Mouse (Mus musculus) intestine, postnatal 0 days (tissue): Measurements from ENCODE around the gene Fgfr2. TPM values are rescaled to one million over a fixed set of nuclear protein-coding genes. Genes with fewer than 3 reads are reported as not detected.

Experiments used
- ATAC-seq: fragments of 200-750 bp; cut with Nextera tagmentation; 2 replicates; pipeline ENCODE4 v1.8.0; 2017; ENCODE audit warnings: mild to moderate bottlenecking, moderate TSS enrichment, moderate library complexity
- H3K27ac ChIP-seq: fragments of 300-500 bp; sonication (generic); 2 replicates; pipeline ENCODE4 v1.5.1; 2014; ENCODE audit warnings: mild to moderate bottlenecking, low read depth, low read length, moderate library complexity
- H3K27me3 ChIP-seq: fragments of 300-500 bp; sonication (generic); replicated peaks from 2 replicates; pipeline ENCODE4 v1.6.1; 2014; ENCODE audit warnings: low read length, mixed read lengths; ENCODE audit not compliant: control insufficient read depth, insufficient read depth
- H3K36me3 ChIP-seq: fragments of 300-500 bp; sonication (generic); 2 replicates; pipeline ENCODE4 v1.6.1; 2014; ENCODE audit warnings: mild to moderate bottlenecking, moderate library complexity; ENCODE audit not compliant: control insufficient read depth, insufficient read depth
- H3K4me1 ChIP-seq: fragments of 300-500 bp; sonication (generic); replicated peaks from 2 replicates; pipeline ENCODE4 v1.6.1; 2014; ENCODE audit warnings: antibody characterized with exemption, low read length, mixed read lengths; ENCODE audit not compliant: control insufficient read depth, insufficient read depth
- H3K4me2 ChIP-seq: fragments of 300-500 bp; sonication (generic); replicated peaks from 2 replicates; pipeline ENCODE4 v1.6.1; 2014; ENCODE audit warnings: low read depth, mild to moderate bottlenecking, moderate library complexity
- H3K4me3 ChIP-seq: fragments of 300-500 bp; sonication (generic); 2 replicates; pipeline ENCODE4 v1.5.1; 2014; ENCODE audit warnings: low read depth, low read length
- H3K9ac ChIP-seq: fragments of 300-500 bp; sonication (generic); 2 replicates; pipeline ENCODE4 v1.6.1; 2014; ENCODE audit warnings: mild to moderate bottlenecking, low read depth, low read length
- H3K9me3 ChIP-seq: fragments of 300-500 bp; sonication (generic); 2 replicates; pipeline ENCODE4 v1.6.1; 2016; ENCODE audit warnings: mixed run types; ENCODE audit not compliant: control insufficient read depth
- CTCF ChIP-seq: sonication (generic); IDR thresholded peaks from 2 replicates; pipeline ENCODE4 v1.5.1; 2016; ENCODE audit warnings: low read depth, mild to moderate bottlenecking, control low read depth, antibody characterized with exemption, moderate library complexity
- WGBS: fragments of 180-500 bp; shearing (Covaris S2); extraction: QIAGEN DNeasy Blood & Tissue Kit; methylation state at CpG from one replicate; pipeline ENCODE4 v1.1.7; 2014; 5-methylcytosine and 5-hydroxymethylcytosine counted together
- polyA plus RNA-seq: library from polyadenylated mRNA; unstranded; fragments of >200 nt; fragmentation: Nextera tagmentation; extraction: Ambion mirVana; gene quantifications from 2 replicates; pipeline ENCODE4 v1.2.1, GENCODE M21; 2015

The Fgfr2 gene
- polyA plus RNA-seq, 1 experiment from 2014 or later, result 29.5 TPM

DNA sequence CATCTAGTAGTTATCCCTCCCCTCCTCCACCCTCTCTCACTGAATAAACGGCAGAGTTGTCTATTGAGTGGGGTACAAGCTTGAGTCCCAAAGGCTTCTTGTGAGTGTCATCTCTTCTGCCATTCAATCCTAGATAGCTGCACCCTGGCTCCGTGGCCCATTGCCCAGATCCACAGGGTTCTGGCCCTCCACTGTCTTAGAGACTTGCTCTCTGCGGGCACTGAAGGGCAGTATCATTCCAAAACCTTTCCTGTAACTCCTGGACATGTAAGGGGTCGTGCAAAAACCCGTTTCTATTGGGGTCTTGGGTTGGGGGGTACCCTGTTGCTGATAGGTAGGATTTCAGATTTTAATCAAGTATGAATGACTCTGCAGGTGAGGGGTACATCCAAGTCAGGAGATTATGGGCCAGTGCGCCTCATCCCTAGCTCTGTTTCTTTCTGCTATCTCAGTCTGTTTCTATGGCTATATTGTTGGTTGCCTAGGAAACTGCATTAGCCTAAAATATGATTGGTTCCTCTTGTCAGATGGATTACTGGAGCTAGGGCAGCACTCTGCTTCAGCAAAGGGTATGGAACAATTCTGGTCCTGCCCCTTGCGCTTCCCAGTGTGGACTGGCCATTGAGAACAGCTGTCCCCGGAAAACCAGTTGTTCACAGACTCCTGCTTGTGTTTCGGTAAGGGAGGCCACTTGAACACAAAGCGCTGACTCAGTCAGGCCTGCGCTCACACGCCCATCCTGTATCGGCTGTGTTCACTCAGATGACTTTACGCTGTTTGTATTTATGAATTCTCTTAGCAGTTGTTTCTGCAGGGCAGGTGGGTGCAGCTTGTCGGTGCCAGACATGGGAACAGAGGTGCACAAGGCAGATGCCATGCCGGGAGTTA, 2426.6 kb downstream of the Fgfr2 start:
- no peak overlapping the region for H3K9ac ChIP-seq
- no peak for TF ChIP-seq CTCF
- 0 out of 2 replicates have a peak, but pooled peaks have one; percentile 12 for ATAC-seq
- no peak overlapping the region for H3K4me2 ChIP-seq
- no peaks in the 10 kb centered on the region for H3K27me3 ChIP-seq
- H3K36me3 ChIP-seq, result 0 out of 2 replicates have a peak, but pooled peaks cover 11% of the 10 kb centered on the region
- no peaks in the 10 kb centered on the region for H3K4me1 ChIP-seq
- H3K4me3 ChIP-seq, result no peak overlapping the region
- no peak overlapping the region for H3K27ac ChIP-seq
- WGBS, result 53% methylated on average over 16 of the region's 16 CpGs
- no peaks in the 10 kb centered on the region for H3K9me3 ChIP-seq

DNA sequence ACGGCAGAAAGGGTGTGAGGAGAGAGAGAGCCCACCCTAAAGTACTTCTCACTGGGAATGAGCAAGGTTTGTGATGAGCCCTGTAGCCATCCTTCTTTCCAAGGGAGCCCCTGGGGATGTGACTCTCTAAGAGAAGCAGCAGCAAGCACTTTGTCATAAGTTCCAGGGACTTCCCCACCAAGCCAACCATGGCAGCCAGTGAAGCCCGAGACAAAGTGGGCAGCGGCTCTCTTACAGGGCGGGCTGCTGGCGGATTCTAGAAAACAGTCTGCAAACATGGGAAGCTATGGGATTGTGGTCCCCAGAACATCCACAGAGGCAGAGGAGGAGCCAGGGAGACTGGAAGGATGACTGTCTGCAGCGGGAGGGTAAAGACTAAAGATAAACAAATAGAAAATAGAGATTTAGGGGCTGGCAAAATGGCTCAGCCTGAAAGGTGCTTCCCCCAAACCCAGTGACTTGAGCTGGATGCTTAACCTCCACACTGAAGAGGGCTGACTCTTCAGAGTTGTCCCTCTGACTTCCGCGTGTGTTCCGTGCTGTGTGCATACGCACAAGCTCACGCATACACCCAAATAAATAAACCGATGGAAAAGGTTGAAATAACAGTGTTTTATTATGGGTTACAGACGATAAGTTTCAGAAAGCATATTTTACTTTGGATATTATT, 2427.3 kb downstream of the Fgfr2 start:
- no peak overlapping the region for H3K4me3 ChIP-seq
- no peak overlapping the region for H3K27ac ChIP-seq
- no peak for TF ChIP-seq CTCF
- no peaks in the 10 kb centered on the region for H3K27me3 ChIP-seq
- no peaks in the 10 kb centered on the region for H3K9me3 ChIP-seq
- 73% methylated on average over 13 of the region's 13 CpGs for WGBS
- H3K4me1 ChIP-seq, result no peaks in the 10 kb centered on the region
- no peak overlapping the region for H3K4me2 ChIP-seq
- ATAC-seq, result no peak
- 0 out of 2 replicates have a peak, but pooled peaks cover 11% of the 10 kb centered on the region for H3K36me3 ChIP-seq
- no peak overlapping the region for H3K9ac ChIP-seq

DNA sequence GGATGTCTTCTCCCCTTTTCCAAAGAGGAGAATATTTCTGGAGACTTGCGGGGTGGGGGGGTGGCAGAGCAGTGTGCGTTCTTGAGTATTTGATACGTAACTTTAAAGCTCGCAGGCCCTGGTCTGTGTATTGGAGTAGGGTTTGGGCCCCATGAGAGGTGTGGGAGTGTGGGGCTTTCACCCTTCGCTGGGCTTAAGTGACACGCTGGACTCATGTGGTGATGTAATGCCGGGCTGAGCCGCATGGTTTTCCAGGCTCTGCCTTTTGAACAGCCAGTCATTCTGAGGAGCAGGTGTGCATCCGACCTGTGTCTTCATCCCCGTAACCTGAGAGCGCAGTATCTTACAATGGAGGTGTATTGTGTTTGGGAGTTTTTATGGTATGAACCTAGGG, 2429.4 kb downstream of the Fgfr2 start:
- Histone ChIP-seq H3K36me3 (no peaks in the 10 kb centered on the region), H3K4me2 (peak overlapping the region; percentile 65), H3K27me3 (no peaks in the 10 kb centered on the region), H3K9me3 (no peaks in the 10 kb centered on the region), H3K27ac (no peak overlapping the region), H3K4me1 (no peaks in the 10 kb centered on the region), H3K9ac (no peak overlapping the region), H3K4me3 (0 out of 2 replicates have a peak overlapping the region, but pooled peaks have one; percentile 42)
- 47% methylated on average over 11 of the region's 11 CpGs for WGBS
- peak; percentile 31 for TF ChIP-seq CTCF
- no peak; the same call in 1 of the 2 replicates for ATAC-seq

DNA sequence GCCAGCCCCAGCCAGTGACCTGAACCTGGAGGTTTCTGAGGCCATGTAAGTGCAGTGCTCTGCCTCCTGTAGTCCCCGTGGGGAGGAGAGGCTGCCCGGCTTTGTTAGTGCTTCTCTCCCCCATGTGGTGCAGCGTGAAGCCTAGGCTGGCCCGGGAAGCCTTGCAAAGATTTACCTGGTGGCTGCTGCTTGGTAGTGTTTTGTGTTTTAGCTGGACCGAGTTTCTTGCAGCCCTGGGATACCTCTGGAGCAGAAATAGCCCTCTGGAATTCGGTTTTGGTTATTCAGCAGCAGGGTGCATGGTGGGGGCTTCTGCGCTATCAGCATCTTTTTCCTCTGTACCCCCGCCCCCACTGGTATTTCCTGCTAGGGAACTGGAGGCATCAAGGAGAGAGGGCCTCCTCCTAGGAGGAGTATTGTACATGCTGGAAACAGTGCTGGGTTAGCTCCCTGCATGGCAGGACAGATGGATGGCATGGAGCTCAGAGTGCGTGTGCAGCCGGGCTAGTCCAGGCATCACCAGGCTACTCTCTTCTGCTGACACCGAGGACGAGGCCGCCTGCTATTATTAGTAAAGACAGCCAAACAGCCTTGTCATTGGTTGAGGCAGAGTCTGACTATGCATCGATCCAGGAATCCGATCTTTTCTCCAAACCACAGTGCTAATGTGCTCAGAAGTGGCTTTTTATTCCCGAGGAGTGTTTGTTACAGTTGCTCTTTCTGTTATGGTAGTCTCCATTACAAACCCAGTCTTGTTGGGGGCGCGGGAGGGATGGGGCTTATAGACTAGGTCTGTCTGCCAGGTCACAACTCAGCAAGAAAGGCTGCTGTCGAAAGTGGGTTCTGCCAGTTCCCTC, 2430.0 kb downstream of the Fgfr2 start:
- Histone ChIP-seq H3K4me2 (peak overlapping the region; percentile 65), H3K4me1 (no peaks in the 10 kb centered on the region), H3K4me3 (peak overlapping the region; percentile 42), H3K27me3 (no peaks in the 10 kb centered on the region), H3K9ac (peak overlapping the region; percentile 48), H3K9me3 (no peaks in the 10 kb centered on the region), H3K36me3 (no peaks in the 10 kb centered on the region), H3K27ac (peak overlapping the region; percentile 21; the same call in 1 of the 2 replicates)
- TF ChIP-seq CTCF, result no peak
- ATAC-seq, result no peak
- 30% methylated on average over 19 of the region's 19 CpGs for WGBS

DNA sequence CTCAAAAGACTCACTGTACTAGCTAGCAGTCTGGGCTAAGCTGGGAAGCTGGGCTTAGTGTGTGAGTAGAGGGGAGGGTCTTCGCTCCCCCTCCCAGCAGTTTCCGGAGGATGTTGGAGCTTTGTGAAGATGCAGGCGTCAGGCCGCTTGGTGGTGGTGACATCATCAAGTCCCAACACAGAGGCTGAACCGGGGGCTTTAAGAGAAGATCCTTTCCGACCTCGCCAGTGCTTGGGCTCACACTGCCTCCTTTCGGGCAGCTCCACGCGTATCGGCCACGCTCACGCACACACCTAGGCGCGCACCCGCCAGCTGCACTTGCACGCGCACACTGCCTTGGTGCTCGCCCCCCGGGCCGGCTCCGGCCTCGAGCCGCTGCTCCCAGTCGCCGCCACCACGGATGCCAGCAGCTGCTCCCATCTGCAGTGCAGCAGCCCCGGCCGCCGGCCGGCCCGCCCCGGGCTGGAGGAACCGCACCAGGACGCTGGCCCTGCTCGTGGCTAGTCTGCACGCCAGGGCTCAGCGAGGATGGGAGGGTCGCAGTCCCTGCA, 2430.7 kb downstream of the Fgfr2 start:
- WGBS, result 9% methylated on average over 39 of the region's 39 CpGs
- ATAC-seq, result peak; percentile 30; the same call in 1 of the 2 replicates

More for the DNA sequence above, 2430.7 kb downstream of the Fgfr2 start:
- no peaks in the 10 kb centered on the region for H3K4me1 ChIP-seq
- H3K4me3 ChIP-seq, result peak overlapping the region; percentile 42
- H3K9me3 ChIP-seq, result no peaks in the 10 kb centered on the region
- peak; percentile 64 for TF ChIP-seq CTCF
- H3K27ac ChIP-seq, result peak overlapping the region; percentile 21; the same call in 1 of the 2 replicates
- no peaks in the 10 kb centered on the region for H3K27me3 ChIP-seq
- H3K36me3 ChIP-seq, result no peaks in the 10 kb centered on the region; the same call in 1 of the 2 replicates
- peak overlapping the region; percentile 48 for H3K9ac ChIP-seq
- H3K4me2 ChIP-seq, result peak overlapping the region; percentile 65
